Mouse (Mus musculus) lung, postnatal 10 days (tissue): Measurements from ENCODE around the gene Ssrp1.

Experiments used
- DNase-seq: peaks from one replicate; pipeline ENCODE4 v3.0.0; 2021

Gene Ssrp1

GRCm38 (mm10) chr2:85037047-85038026 lies at the start of gene Ssrp1, which contains the start of gene P2rx3:
Gene Ssrp1, plus strand, starts transcription at chr2:85037234.
Gene P2rx3, minus strand, starts transcription at chr2:85037462.
- peak; percentile 94 for DNase-seq

- DNase-seq: no peak
These were observed 49.1 kb upstream of the Ssrp1 start, which contains the start of gene Prg3 for GRCm38 (mm10) chr2:84987930-84988329. Gene Prg3, plus strand, starts transcription at chr2:84988215.

GRCm38 (mm10) chr2:84996376-84996775 lies 40.7 kb upstream of the Ssrp1 start:
- no peak for DNase-seq

GRCm38 (mm10) chr2:84999486-85000181 lies 37.4 kb upstream of the Ssrp1 start:
- peak; percentile 20 for DNase-seq

- peak; percentile 51 for DNase-seq
These were observed 35.5 kb upstream of the Ssrp1 start for GRCm38 (mm10) chr2:85001497-85001896.

GRCm38 (mm10) chr2:85002575-85002974 lies 34.5 kb upstream of the Ssrp1 start:
- DNase-seq: no peak

- no peak for DNase-seq
These were observed 32.7 kb upstream of the Ssrp1 start for GRCm38 (mm10) chr2:85004341-85004740.

- DNase-seq: no peak
These were observed 30.4 kb upstream of the Ssrp1 start for GRCm38 (mm10) chr2:85006600-85006999.

GRCm38 (mm10) chr2:85007729-85008128 lies 29.3 kb upstream of the Ssrp1 start:
- DNase-seq: peak; percentile 43

- DNase-seq: no peak
These were observed 27.8 kb upstream of the Ssrp1 start for GRCm38 (mm10) chr2:85009212-85009611.

GRCm38 (mm10) chr2:85011906-85012604 lies 25.0 kb upstream of the Ssrp1 start:
- DNase-seq: peak; percentile 44

GRCm38 (mm10) chr2:85012679-85013078 lies 24.4 kb upstream of the Ssrp1 start:
- no peak for DNase-seq

GRCm38 (mm10) chr2:85013826-85014587 lies 23.0 kb upstream of the Ssrp1 start:
- no peak for DNase-seq

- DNase-seq: no peak
These were observed 22.4 kb upstream of the Ssrp1 start for GRCm38 (mm10) chr2:85014588-85014982.

GRCm38 (mm10) chr2:85022043-85022442 lies 15.0 kb upstream of the Ssrp1 start:
- DNase-seq: peak; percentile 48

- no peak for DNase-seq
These were observed 10.9 kb upstream of the Ssrp1 start for GRCm38 (mm10) chr2:85026178-85026577.

GRCm38 (mm10) chr2:85027281-85027680 lies 9.8 kb upstream of the Ssrp1 start:
- DNase-seq: no peak

GRCm38 (mm10) chr2:85029897-85030296 lies 7.1 kb upstream of the Ssrp1 start:
- DNase-seq: no peak

GRCm38 (mm10) chr2:85030989-85031388 lies 6.0 kb upstream of the Ssrp1 start:
- DNase-seq: no peak

GRCm38 (mm10) chr2:85033121-85033520 lies 3.9 kb upstream of the Ssrp1 start:
- no peak for DNase-seq

GRCm38 (mm10) chr2:85034169-85034568 lies 2.9 kb upstream of the Ssrp1 start:
- DNase-seq: no peak

- DNase-seq: no peak
These were observed 457 bp upstream of the Ssrp1 start for GRCm38 (mm10) chr2:85036507-85037046.
